Comparison of ENCODE assay signal across 8 mouse cellular contexts in the genomic region with DNA sequence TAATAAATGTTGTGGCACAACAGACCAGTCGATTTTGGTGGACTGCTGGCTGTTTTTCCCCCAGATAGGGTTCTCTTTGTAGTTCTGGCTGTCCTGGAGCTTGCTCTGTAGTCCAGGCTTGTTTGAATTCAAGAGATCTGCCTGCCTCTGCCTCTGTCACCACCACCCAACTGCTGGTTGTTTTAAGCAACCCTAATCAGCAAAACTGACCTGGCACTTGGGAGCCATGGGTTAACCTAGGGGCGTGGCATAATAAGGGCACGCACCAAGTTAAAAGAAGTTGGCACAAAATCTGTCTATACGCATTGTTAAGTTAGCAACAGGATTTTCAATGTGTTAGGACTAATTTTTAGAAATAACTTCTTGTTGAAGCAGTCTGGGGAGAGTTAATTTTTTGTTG. TPM values are rescaled to one million over a fixed set of nuclear protein-coding genes. Genes with fewer than 3 reads are reported as not detected.
DNase-seq lines count a peak whose midpoint lies in the region; ATAC-seq and TF ChIP-seq lines count a peak whose summit lies in the region.

No protein-coding gene starts in this region.

- no peak for TF ChIP-seq CTCF in hindbrain, postnatal 0 days (IDR thresholded peaks at IDR 0.05; ENCODE audit: low read depth)

- peak overlapping the region; percentile 59 for H3K4me2 ChIP-seq in kidney, embryonic 16.5 days (replicated peaks; ENCODE audit: low read depth, low read length)
- H3K4me2 ChIP-seq in hindbrain, postnatal 0 days (ENCODE audit: low read depth, low read length) = peak overlapping the region; percentile 66

- H3K36me3 ChIP-seq in kidney, embryonic 16.5 days (ENCODE audit: insufficient read depth, low read length) = no peaks in the 10 kb centered on the region
- no peaks in the 10 kb centered on the region for H3K36me3 ChIP-seq in hindbrain, postnatal 0 days (ENCODE audit: insufficient read depth, low read length)

- H3K27ac ChIP-seq in kidney, embryonic 16.5 days (ENCODE audit: low read length) = peak overlapping the region; percentile 97
- H3K27ac ChIP-seq in hindbrain, postnatal 0 days = peak overlapping the region; percentile 100

- 83% methylated on average over 4 of the region's 4 CpGs for WGBS in kidney, embryonic 16.5 days
- WGBS in hindbrain, postnatal 0 days = 84% methylated on average over 4 of the region's 4 CpGs

- H3K9me3 ChIP-seq in kidney, embryonic 16.5 days (ENCODE audit: low read length) = no peaks in the 10 kb centered on the region
- H3K9me3 ChIP-seq in hindbrain, postnatal 0 days (ENCODE audit: low read length) = no peaks in the 10 kb centered on the region

- ATAC-seq in kidney, embryonic 16.5 days (ENCODE audit: low FRiP score, low TSS enrichment) = no peak
- no peak for ATAC-seq in hindbrain, postnatal 0 days

- H3K27me3 ChIP-seq in kidney, embryonic 16.5 days (ENCODE audit: insufficient read depth, low read length) = no peaks in the 10 kb centered on the region
- H3K27me3 ChIP-seq in hindbrain, postnatal 0 days (ENCODE audit: insufficient read depth, low read length) = no peaks in the 10 kb centered on the region

- peaks cover 13% of the 10 kb centered on the region; the same call in 1 of the 2 replicates for H3K4me1 ChIP-seq in kidney, embryonic 16.5 days (ENCODE audit: insufficient read depth, low read length)
- 0 out of 2 replicates have a peak, but pooled peaks cover 6% of the 10 kb centered on the region for H3K4me1 ChIP-seq in hindbrain, postnatal 0 days (ENCODE audit: insufficient read depth, low read length)

- DNase-seq in kidney, postnatal 36 days = no peak
- peak; percentile 44 for DNase-seq in c-Kit-positive CD71-positive TER-119-positive erythroid progenitor cells, embryonic 14.5 days (ENCODE audit: low spot score)
- DNase-seq in hindbrain, postnatal 0 days (ENCODE audit: low spot score) = no peak
- peak; percentile 34 for DNase-seq in naive thymus-derived CD4-positive, alpha-beta T cell, adult 2 months (ENCODE audit: low read depth)
- DNase-seq in yolk sac, embryonic 10.5 days (ENCODE audit: low spot score) = no peak
- DNase-seq in left cerebral cortex, postnatal 10 days (ENCODE audit: extremely low spot score in 1 of 2, low spot score in 2 of 2) = no peak
- DNase-seq in frontal cortex, postnatal 36 days (ENCODE audit: low spot score in 2 of 2) = no peak

- H3K4me3 ChIP-seq in kidney, embryonic 16.5 days (ENCODE audit: low read length) = peak overlapping the region; percentile 100
- H3K4me3 ChIP-seq in hindbrain, postnatal 0 days (ENCODE audit: low read length) = peak overlapping the region; percentile 99

- H3K9ac ChIP-seq in kidney, embryonic 16.5 days (replicated peaks; ENCODE audit: low read length) = peak overlapping the region; percentile 90
- peak overlapping the region; percentile 71; the same call in 1 of the 2 replicates for H3K9ac ChIP-seq in hindbrain, postnatal 0 days (replicated peaks; ENCODE audit: low read length)

- intact Hi-C loops in left cerebral cortex, postnatal 10 days (cut with DNase I) = no loop called here

RNA-seq across cellular contexts. Expression of a gene that starts 1.3 kb away (rescaled TPM):
- 95.1 and 96.8 TPM in 2 replicates for polyA plus RNA-seq in kidney, embryonic 16.5 days (2015; fragmentation: Nextera tagmentation; extraction: Ambion mirVana)
- 50.7 and 51.8 TPM in 2 replicates for total RNA-seq in hindbrain, postnatal 0 days (2014; rRNA removed)
- 40.8 and 43.7 TPM in 2 replicates for polyA plus RNA-seq in hindbrain, postnatal 0 days (2015; fragmentation: Nextera tagmentation; extraction: Ambion mirVana)
- total RNA-seq in left cerebral cortex, postnatal 10 days (2021) = 10 to 100 TPM; 79.3 to 82.3 TPM

RNA-seq across cellular contexts. Expression of a gene that starts 52.1 kb away (rescaled TPM):
- polyA plus RNA-seq in kidney, embryonic 16.5 days (2015; fragmentation: Nextera tagmentation; extraction: Ambion mirVana) = 22.4 and 22.5 TPM in 2 replicates
- 95.2 and 95.3 TPM in 2 replicates for total RNA-seq in hindbrain, postnatal 0 days (2014; rRNA removed)
- polyA plus RNA-seq in hindbrain, postnatal 0 days (2015; fragmentation: Nextera tagmentation; extraction: Ambion mirVana) = 24.5 and 26.7 TPM in 2 replicates
- total RNA-seq in left cerebral cortex, postnatal 10 days (2021) = 100 to 1,000 TPM; 125 to 127 TPM

Comparison
In these comparisons a context has a peak if more than half of its experiments do, and no peak if none do; other contexts are left out.
1. DNase-seq: peak in c-Kit-positive CD71-positive TER-119-positive erythroid progenitor cells, embryonic 14.5 days (single experiment) and naive thymus-derived CD4-positive, alpha-beta T cell, adult 2 months (single experiment); none in kidney, postnatal 36 days (0 of 2), hindbrain, postnatal 0 days (single experiment), yolk sac, embryonic 10.5 days (single experiment), left cerebral cortex, postnatal 10 days (0 of 2) and frontal cortex, postnatal 36 days (0 of 2).